ENCODE assay signal across 15 mouse cellular contexts in the genomic region with DNA sequence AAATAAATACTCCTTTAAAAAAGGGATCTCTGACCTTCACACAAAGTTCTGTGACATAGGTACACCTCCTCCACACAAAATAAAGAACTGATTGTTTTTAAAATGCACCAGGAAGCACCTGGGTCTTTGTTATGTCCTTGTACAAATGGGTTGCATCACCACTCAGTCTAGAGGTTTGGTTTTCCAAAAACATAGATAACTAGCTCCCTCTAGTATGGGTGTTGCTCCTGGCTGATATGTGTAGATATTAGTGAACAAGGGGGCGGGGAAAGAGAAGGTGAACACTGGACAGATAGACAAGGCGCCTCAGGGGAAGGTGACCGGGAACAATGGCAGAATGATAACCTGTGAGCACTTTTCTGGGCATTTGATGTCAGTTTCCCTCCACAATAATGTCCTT. TPM values are rescaled to one million over a fixed set of nuclear protein-coding genes. Genes with fewer than 3 reads are reported as not detected.
"Had no signal": no experiment of that assay in that cellular context is flagged by ENCODE, and none has a peak within 500 bp of the region (broad histone marks: within the 10 kb centered on the region; RNA-seq: fewer than 3 reads in every experiment).

No protein-coding gene starts in this region.

- DNase-seq: kidney, adult 11 months; kidney, adult 9 months; kidney, postnatal 4 days; lung, adult 18-20 months; right cerebral cortex, adult 18-20 months; right cerebral cortex, postnatal 25 days; thymus, adult 2 months; thymus, postnatal 25 days had no signal

- H3K4me3 ChIP-seq: layer of hippocampus, adult 2 months; limb, embryonic 13.5 days; midbrain, embryonic 13.5 days; neural tube, embryonic 15.5 days had no signal

- H3K4me1 ChIP-seq: limb, embryonic 13.5 days; midbrain, embryonic 13.5 days; neural tube, embryonic 15.5 days had no signal

- H3K27ac ChIP-seq: kidney, postnatal 0 days; layer of hippocampus, adult 2 months; limb, embryonic 13.5 days; midbrain, embryonic 13.5 days; neural tube, embryonic 15.5 days had no signal

- H3K9me3 ChIP-seq: midbrain, embryonic 13.5 days; neural tube, embryonic 15.5 days had no signal

- H3K9ac ChIP-seq: limb, embryonic 13.5 days; midbrain, embryonic 13.5 days; neural tube, embryonic 15.5 days had no signal

- H3K4me2 ChIP-seq: limb, embryonic 13.5 days; midbrain, embryonic 13.5 days; neural tube, embryonic 15.5 days had no signal

- H3K36me3 ChIP-seq: limb, embryonic 13.5 days; midbrain, embryonic 13.5 days; neural tube, embryonic 15.5 days had no signal

- ATAC-seq: midbrain, embryonic 13.5 days had no signal

RNA-seq across cellular contexts. Expression of a gene that starts 17.9 kb away (rescaled TPM):
- polyA plus RNA-seq: kidney, postnatal 0 days; lung, embryonic 16.5 days; neural tube, embryonic 11.5 days; neural tube, embryonic 15.5 days had no signal
